Mouse (Mus musculus) frontal cortex, postnatal 14 days (tissue): Measurements from ENCODE around the gene 9530053A07Rik.

ENCODE experiments used
- DNase-seq, 2 experiments: peaks; one replicate each; pipeline ENCODE4 v3.0.0; 2022; ENCODE audit warnings: low spot score in 2 of 2

The 9530053A07Rik gene

GRCm38 (mm10) chr7:28175358-28175757 lies 46.1 kb downstream of the 9530053A07Rik start:
- DNase-seq = no peak

GRCm38 (mm10) chr7:28179228-28179627 lies 50.0 kb downstream of the 9530053A07Rik start, which contains the start of gene Dyrk1b:
Gene Dyrk1b (plus strand): TSS chr7:28179469.
- peak; percentile 98 for DNase-seq

- peak; percentile 88 to 91 for DNase-seq
These were observed 50.6 kb downstream of the 9530053A07Rik start for GRCm38 (mm10) chr7:28179741-28180377.

GRCm38 (mm10) chr7:28180890-28181289 lies 51.6 kb downstream of the 9530053A07Rik start:
- DNase-seq = no peak

GRCm38 (mm10) chr7:28181376-28181775 lies 52.1 kb downstream of the 9530053A07Rik start:
- no peak for DNase-seq

GRCm38 (mm10) chr7:28182320-28182719 lies 53.1 kb downstream of the 9530053A07Rik start:
- DNase-seq = no peak

GRCm38 (mm10) chr7:28185884-28186283 lies 56.6 kb downstream of the 9530053A07Rik start:
- no peak for DNase-seq

GRCm38 (mm10) chr7:28186631-28187030 lies 57.4 kb downstream of the 9530053A07Rik start:
- DNase-seq = no peak

- no peak for DNase-seq
These were observed 62.2 kb downstream of the 9530053A07Rik start for GRCm38 (mm10) chr7:28191489-28191888.

GRCm38 (mm10) chr7:28191903-28192302 lies 62.6 kb downstream of the 9530053A07Rik start:
- no peak for DNase-seq

GRCm38 (mm10) chr7:28195414-28196098 lies 66.3 kb downstream of the 9530053A07Rik start:
- no peak for DNase-seq

- DNase-seq = no peak
These were observed 67.3 kb downstream of the 9530053A07Rik start for GRCm38 (mm10) chr7:28196528-28196927.

GRCm38 (mm10) chr7:28199054-28199453 lies 69.8 kb downstream of the 9530053A07Rik start:
- no peak for DNase-seq

- DNase-seq = no peak
These were observed 74.2 kb downstream of the 9530053A07Rik start for GRCm38 (mm10) chr7:28203207-28204108.

GRCm38 (mm10) chr7:28206044-28206600 lies 76.9 kb downstream of the 9530053A07Rik start:
- no peak for DNase-seq

- no peak for DNase-seq
These were observed 79.2 kb downstream of the 9530053A07Rik start for GRCm38 (mm10) chr7:28208396-28208987.

GRCm38 (mm10) chr7:28208988-28209508 lies 79.8 kb downstream of the 9530053A07Rik start:
- peak; percentile 49 to 57 for DNase-seq

- no peak for DNase-seq
These were observed 81.5 kb downstream of the 9530053A07Rik start for GRCm38 (mm10) chr7:28210731-28211130.

- no peak for DNase-seq
These were observed 84.9 kb downstream of the 9530053A07Rik start for GRCm38 (mm10) chr7:28214142-28214541.
